In genomic region chr6:140620531-140621349, GRCm38 (mm10) we compare ENCODE assay signal across 11 mouse cellular contexts. TPM values are rescaled to one million over a fixed set of nuclear protein-coding genes. Genes with fewer than 3 reads are reported as not detected.
DNase-seq lines count a peak whose midpoint lies in the region; ATAC-seq lines count a peak whose summit lies in the region.
"Had no signal": no experiment of that assay in that cellular context is flagged by ENCODE, and none has a peak within 500 bp of the region (broad histone marks: within the 10 kb centered on the region; RNA-seq: fewer than 3 reads in every experiment).

No protein-coding gene starts in this region.

- WGBS in limb, embryonic 12.5 days, result 54% methylated on average over 13 of the region's 13 CpGs
- WGBS in limb, embryonic 10.5 days, result 61% methylated on average over 13 of the region's 13 CpGs
- 56% methylated on average over 13 of the region's 13 CpGs for WGBS in stomach, embryonic 16.5 days
- WGBS in hindbrain, embryonic 13.5 days, result 68% methylated on average over 13 of the region's 13 CpGs

- H3K4me1 ChIP-seq in limb, embryonic 12.5 days (replicated peaks), result peaks cover 7% of the 10 kb centered on the region
- peaks cover 12% of the 10 kb centered on the region for H3K4me1 ChIP-seq in limb, embryonic 10.5 days
- peaks cover 6% of the 10 kb centered on the region for H3K4me1 ChIP-seq in stomach, embryonic 16.5 days (ENCODE audit: control insufficient read depth, insufficient read depth, low read length)
- H3K4me1 ChIP-seq in hindbrain, embryonic 13.5 days (replicated peaks), result peaks cover 16% of the 10 kb centered on the region

- H3K36me3 ChIP-seq in limb, embryonic 12.5 days, result no peaks in the 10 kb centered on the region
- no peaks in the 10 kb centered on the region for H3K36me3 ChIP-seq in limb, embryonic 10.5 days
- no peaks in the 10 kb centered on the region for H3K36me3 ChIP-seq in stomach, embryonic 16.5 days (ENCODE audit: control insufficient read depth, insufficient read depth, low read length)
- H3K36me3 ChIP-seq in hindbrain, embryonic 13.5 days, result no peaks in the 10 kb centered on the region

- no peak for DNase-seq in limb, embryonic 10.5 days (ENCODE audit: low spot score)
- peak; percentile 55 for DNase-seq in brain, adult 2 months (ENCODE audit: low read depth, low spot score)
- no peak for DNase-seq in retina, postnatal 1 day
- DNase-seq in heart, postnatal 4 days, result no peak
- DNase-seq: cerebellum, adult 9-10 months; kidney, postnatal 14 days; right cerebral cortex, postnatal 14 days had no signal

- H3K9ac ChIP-seq in limb, embryonic 12.5 days (replicated peaks), result no peak overlapping the region
- H3K9ac ChIP-seq in stomach, embryonic 16.5 days (ENCODE audit: low read length), result no peak overlapping the region
- H3K9ac ChIP-seq in hindbrain, embryonic 13.5 days, result no peak overlapping the region

- no peak overlapping the region for H3K4me2 ChIP-seq in limb, embryonic 12.5 days
- no peak overlapping the region for H3K4me2 ChIP-seq in stomach, embryonic 16.5 days (ENCODE audit: low read depth, low read length)
- no peak overlapping the region for H3K4me2 ChIP-seq in hindbrain, embryonic 13.5 days

- H3K4me3 ChIP-seq in limb, embryonic 12.5 days (replicated peaks), result no peak overlapping the region
- no peak overlapping the region for H3K4me3 ChIP-seq in limb, embryonic 10.5 days
- H3K4me3 ChIP-seq in stomach, embryonic 16.5 days (replicated peaks; ENCODE audit: low read length), result no peak overlapping the region
- H3K4me3 ChIP-seq in hindbrain, embryonic 13.5 days, result no peak overlapping the region

- no peaks in the 10 kb centered on the region for H3K27me3 ChIP-seq in limb, embryonic 12.5 days
- H3K27me3 ChIP-seq in limb, embryonic 10.5 days (ENCODE audit: low read depth, poor library complexity, severe bottlenecking), result peaks cover 9% of the 10 kb centered on the region
- H3K27me3 ChIP-seq in stomach, embryonic 16.5 days (ENCODE audit: control insufficient read depth, insufficient read depth, low read length), result no peaks in the 10 kb centered on the region
- H3K27me3 ChIP-seq in hindbrain, embryonic 13.5 days, result no peaks in the 10 kb centered on the region; the same call in 1 of the 2 replicates

- no peaks in the 10 kb centered on the region for H3K9me3 ChIP-seq in limb, embryonic 12.5 days
- H3K9me3 ChIP-seq in limb, embryonic 10.5 days (replicated peaks), result no peaks in the 10 kb centered on the region
- H3K9me3 ChIP-seq in stomach, embryonic 16.5 days (replicated peaks; ENCODE audit: control insufficient read depth, low read length), result no peaks in the 10 kb centered on the region
- H3K9me3 ChIP-seq in hindbrain, embryonic 13.5 days, result no peaks in the 10 kb centered on the region

- no peak for ATAC-seq in limb, embryonic 12.5 days (ENCODE audit: insufficient number of reproducible peaks, insufficient read depth, low FRiP score, low TSS enrichment, low read depth)
- ATAC-seq in CD4-positive, CD25-positive, alpha-beta regulatory T cell, adult 4 months, result peak; percentile 35
- ATAC-seq in stomach, embryonic 16.5 days (ENCODE audit: insufficient read depth, low FRiP score), result no peak
- no peak for ATAC-seq in hindbrain, embryonic 13.5 days (ENCODE audit: low FRiP score)

- 0 out of 2 replicates have a peak overlapping the region, but pooled peaks have one; percentile 31 for H3K27ac ChIP-seq in limb, embryonic 12.5 days
- H3K27ac ChIP-seq in limb, embryonic 10.5 days, result no peak overlapping the region
- H3K27ac ChIP-seq in stomach, embryonic 16.5 days (ENCODE audit: low read length), result peak overlapping the region; percentile 87
- H3K27ac ChIP-seq in hindbrain, embryonic 13.5 days, result no peak overlapping the region

RNA-seq across cellular contexts. Expression of gene Aebp2, which starts 1.7 kb away (rescaled TPM):
- polyA plus RNA-seq in limb, embryonic 12.5 days (2016; fragmentation: Nextera tagmentation; extraction: Ambion mirVana), result 16.4 and 18.0 TPM in 2 replicates
- polyA plus RNA-seq in limb, embryonic 10.5 days (2016; fragmentation: Nextera tagmentation; extraction: Ambion mirVana), result 9.1 and 9.2 TPM in 2 replicates
- polyA plus RNA-seq in CD4-positive, CD25-positive, alpha-beta regulatory T cell, adult 4 months (2017; shearing (Covaris generic)), result 10 to 100 TPM; 23.8 to 39.0 TPM
- 8.7 and 11.9 TPM in 2 replicates for polyA plus RNA-seq in stomach, embryonic 16.5 days (2015; fragmentation: Nextera tagmentation; extraction: Ambion mirVana)
- 8.9 and 9.3 TPM in 2 replicates for polyA plus RNA-seq in hindbrain, embryonic 13.5 days (2015; fragmentation: Nextera tagmentation; extraction: Ambion mirVana)
- total RNA-seq in heart, postnatal 4 days (2021), result 10 to 100 TPM; 49.0 to 49.1 TPM

Comparison
In these comparisons a context has a peak if more than half of its experiments do, and no peak if none do; other contexts are left out.
1. H3K27ac ChIP-seq: peak in limb, embryonic 12.5 days (single experiment) and stomach, embryonic 16.5 days (single experiment); none in limb, embryonic 10.5 days (single experiment) and hindbrain, embryonic 13.5 days (single experiment).